Mouse (Mus musculus) midbrain, embryonic 16.5 days (tissue): Measurements from ENCODE around the gene Gm14412. TPM values are rescaled to one million over a fixed set of nuclear protein-coding genes. Genes with fewer than 3 reads are reported as not detected.
"Not testable (repeated sequence)": the region's sequence is repeated elsewhere in the genome, so short reads cannot be mapped to it uniquely, and the experiment has no call there.

ENCODE experiments used
- ATAC-seq: fragments of 200-750 bp; cut with Nextera tagmentation; 2 replicates; pipeline ENCODE4 v1.8.0; 2017; ENCODE audit warnings: moderate TSS enrichment
- H3K27ac ChIP-seq: fragments of 300-500 bp; sonication (generic); 2 replicates; pipeline ENCODE4 v1.5.1; 2014; ENCODE audit warnings: mild to moderate bottlenecking, low read length, mixed read lengths
- H3K27me3 ChIP-seq: fragments of 300-500 bp; sonication (generic); 2 replicates; pipeline ENCODE4 v1.6.1; 2014; ENCODE audit warnings: low read depth, low read length, mixed read lengths; ENCODE audit not compliant: control insufficient read depth, insufficient read depth
- H3K36me3 ChIP-seq: fragments of 300-500 bp; sonication (generic); 2 replicates; pipeline ENCODE4 v1.6.1; 2014; ENCODE audit warnings: mild to moderate bottlenecking, low read length, moderate library complexity, mixed read lengths; ENCODE audit not compliant: control insufficient read depth, insufficient read depth
- H3K4me1 ChIP-seq: fragments of 300-500 bp; sonication (generic); 2 replicates; pipeline ENCODE4 v1.6.1; 2014; ENCODE audit warnings: mild to moderate bottlenecking, low read length, mixed read lengths; ENCODE audit not compliant: control insufficient read depth, insufficient read depth
- H3K4me2 ChIP-seq: fragments of 300-500 bp; sonication (generic); 2 replicates; pipeline ENCODE4 v1.6.1; 2014; ENCODE audit warnings: mild to moderate bottlenecking, low read length, mixed read lengths
- H3K4me3 ChIP-seq: fragments of 300-500 bp; sonication (generic); 2 replicates; pipeline ENCODE4 v1.5.1; 2014; ENCODE audit warnings: low read depth, mild to moderate bottlenecking, low read length, moderate library complexity, mixed read lengths
- H3K9ac ChIP-seq: fragments of 300-500 bp; sonication (generic); 2 replicates; pipeline ENCODE4 v1.6.1; 2014; ENCODE audit warnings: low read depth, low read length, mixed read lengths
- H3K9me3 ChIP-seq: fragments of 300-500 bp; sonication (generic); replicated peaks from 2 replicates; pipeline ENCODE4 v1.6.1; 2014; ENCODE audit warnings: mild to moderate bottlenecking, low read length, mixed read lengths; ENCODE audit not compliant: control insufficient read depth, poor library complexity, severe bottlenecking
- WGBS: fragments of 180-500 bp; shearing (Covaris S2); extraction: QIAGEN DNeasy Blood & Tissue Kit; methylation state at CpG from one replicate; pipeline ENCODE4 v1.1.7; 2014; 5-methylcytosine and 5-hydroxymethylcytosine counted together
- polyA plus RNA-seq: library from polyadenylated mRNA; unstranded; fragments of >200 nt; fragmentation: Nextera tagmentation; extraction: Ambion mirVana; gene quantifications from 2 replicates; pipeline ENCODE4 v1.2.1, GENCODE M21; 2015

Gm14412 gene
- polyA plus RNA-seq, 1 experiment from 2014 or later = 0.26 TPM

- H3K36me3 ChIP-seq, H3K9ac ChIP-seq, H3K4me2 ChIP-seq, H3K27ac ChIP-seq, H3K4me1 ChIP-seq, H3K9me3 ChIP-seq, H3K4me3 ChIP-seq, ATAC-seq, H3K27me3 ChIP-seq: not testable (repeated sequence)
- 88% methylated on average over 2 of the region's 2 CpGs for WGBS
These were observed 51.9 kb downstream of the Gm14412 start for GRCm38 (mm10) chr2:177272237-177272636.

GRCm38 (mm10) chr2:177266936-177267335, 57.2 kb downstream of the Gm14412 start, which contains the start of gene Gm14409:
TSS of gene Gm14409 (minus strand) at chr2:177267036.
- not testable (repeated sequence) for H3K4me3 ChIP-seq, H3K36me3 ChIP-seq, H3K27me3 ChIP-seq, H3K9ac ChIP-seq, H3K9me3 ChIP-seq, H3K4me1 ChIP-seq, ATAC-seq, H3K27ac ChIP-seq, H3K4me2 ChIP-seq
- no CpG with 5 or more reads among the region's 2 CpGs for WGBS

Other genes starting within 250 kb of the Gm14412 start
- gene Gm14401, start 250.0 kb downstream of the Gm14412 start, polyA plus RNA-seq = not detected in 2 replicates
- gene Gm14410, start 117.9 kb downstream of the Gm14412 start, polyA plus RNA-seq = 41.5 and 42.2 TPM in 2 replicates
- not detected in 2 replicates for gene Gm14409, start 57.3 kb downstream of the Gm14412 start, polyA plus RNA-seq
- 9.0 and 11.0 TPM in 2 replicates for gene Gm14418, start 74.0 kb upstream of the Gm14412 start, polyA plus RNA-seq
- gene Zfp970, start 140.4 kb upstream of the Gm14412 start, polyA plus RNA-seq = 5.6 and 6.4 TPM in 2 replicates
- 3.2 and 3.4 TPM in 2 replicates for gene Gm14403, start 173.9 kb upstream of the Gm14412 start, polyA plus RNA-seq